Mouse (Mus musculus): ENCODE measurements around the gene Nck2.

Nck2 gene

DNA sequence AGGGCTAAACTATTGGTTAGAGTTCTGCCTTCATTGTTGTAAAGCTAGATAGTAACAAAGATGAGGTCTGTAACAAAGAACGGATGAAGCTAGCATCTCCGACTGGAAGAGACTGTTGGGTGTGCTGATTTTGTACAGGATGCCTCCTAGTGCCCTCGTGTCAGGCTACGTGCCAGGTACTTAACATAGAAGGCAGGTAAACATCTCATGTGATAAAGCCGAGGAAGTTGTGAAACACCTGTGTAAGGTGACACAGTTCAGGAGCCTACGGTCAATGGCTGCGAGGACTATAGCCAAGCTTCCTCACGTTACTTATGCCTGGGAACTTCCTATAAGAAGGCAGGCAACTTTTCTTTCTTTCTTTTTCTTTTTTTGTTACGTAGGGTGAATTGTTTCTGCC lies at the start of gene Nck2:
Gene Nck2 (plus strand): TSS at position 49 of the 400 bp plus-strand sequence.
- DNase-seq (ENCODE audit: low spot score): no peak

DNA sequence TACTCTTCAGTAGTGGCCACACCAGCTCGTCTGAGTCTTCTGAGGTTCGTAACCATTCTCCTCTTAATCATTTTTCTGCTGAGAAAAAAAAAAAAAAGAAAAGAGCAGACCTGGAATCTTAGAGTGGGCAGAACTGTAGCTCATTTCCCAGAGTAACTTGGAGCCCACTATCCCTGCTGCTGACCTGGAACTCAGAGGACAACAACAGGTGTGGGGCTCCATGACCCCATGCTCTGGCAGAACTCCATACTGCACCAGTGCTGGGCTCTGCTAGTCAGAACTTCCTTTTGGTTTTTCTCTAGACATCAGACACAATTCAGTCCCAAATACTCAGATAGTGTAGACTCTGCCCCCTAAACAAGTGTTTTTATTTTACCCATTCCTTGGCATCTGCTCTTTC lies 49.3 kb upstream of the Nck2 start:
- DNase-seq (ENCODE audit: low spot score): no peak

DNA sequence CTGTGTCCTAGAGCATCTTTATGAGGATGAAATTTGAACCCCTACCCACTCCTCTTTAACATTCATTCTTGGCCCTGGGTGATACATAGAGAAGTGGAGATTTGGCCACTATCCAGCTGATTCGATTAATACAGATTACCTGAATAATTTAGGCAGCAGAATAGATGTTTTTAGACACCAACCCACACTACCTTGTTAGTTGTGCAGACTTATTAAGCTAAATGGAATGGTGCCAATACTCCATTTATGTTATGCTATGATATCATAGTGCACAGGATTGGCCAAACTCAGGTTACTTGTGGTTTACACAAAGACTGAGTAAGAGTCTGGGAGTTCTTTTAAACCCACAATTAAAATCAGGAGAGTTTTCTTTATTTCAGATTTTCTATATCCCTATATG lies 48.6 kb upstream of the Nck2 start:
- DNase-seq (ENCODE audit: low spot score): no peak

DNA sequence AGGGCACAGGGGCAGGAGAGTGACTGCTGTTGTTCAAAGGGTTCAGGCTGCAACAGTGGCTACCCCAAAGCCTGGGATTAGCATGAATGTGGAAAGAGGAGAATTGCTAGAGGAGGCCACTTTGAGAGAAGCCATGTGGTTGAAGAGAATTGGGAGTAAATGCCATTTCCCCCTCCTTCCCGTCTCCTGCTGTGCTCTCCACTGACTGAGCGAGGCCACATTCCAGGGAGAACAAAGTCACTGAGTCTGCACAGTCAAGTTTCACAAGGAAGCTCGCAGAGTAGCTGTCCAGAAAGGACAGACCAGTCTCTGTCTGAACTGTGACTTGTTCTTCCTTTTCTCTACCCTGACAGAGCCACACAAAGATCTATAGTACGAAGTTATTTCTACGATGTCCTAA lies 47.9 kb upstream of the Nck2 start:
- no peak for DNase-seq (ENCODE audit: low spot score)

DNA sequence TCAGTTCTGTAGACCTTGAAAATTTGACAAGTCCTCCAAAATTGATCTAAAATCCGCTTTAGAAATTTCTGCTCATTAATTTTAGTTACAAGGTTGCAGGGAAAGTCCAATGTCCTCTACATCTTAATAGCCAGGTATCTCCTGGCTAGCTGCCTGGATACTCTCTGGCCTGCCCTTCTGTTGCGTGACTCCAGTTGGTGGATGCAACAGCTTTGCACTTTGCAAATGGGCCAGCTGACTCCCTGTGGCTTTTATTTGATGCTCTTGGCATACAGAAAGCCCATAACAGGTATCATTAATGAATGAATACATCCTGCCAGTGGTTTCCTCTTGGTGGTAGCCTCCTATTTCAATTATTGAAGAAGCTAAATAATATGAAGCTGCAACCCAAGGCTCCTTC lies 47.3 kb upstream of the Nck2 start:
- no peak for DNase-seq (ENCODE audit: low spot score)

DNA sequence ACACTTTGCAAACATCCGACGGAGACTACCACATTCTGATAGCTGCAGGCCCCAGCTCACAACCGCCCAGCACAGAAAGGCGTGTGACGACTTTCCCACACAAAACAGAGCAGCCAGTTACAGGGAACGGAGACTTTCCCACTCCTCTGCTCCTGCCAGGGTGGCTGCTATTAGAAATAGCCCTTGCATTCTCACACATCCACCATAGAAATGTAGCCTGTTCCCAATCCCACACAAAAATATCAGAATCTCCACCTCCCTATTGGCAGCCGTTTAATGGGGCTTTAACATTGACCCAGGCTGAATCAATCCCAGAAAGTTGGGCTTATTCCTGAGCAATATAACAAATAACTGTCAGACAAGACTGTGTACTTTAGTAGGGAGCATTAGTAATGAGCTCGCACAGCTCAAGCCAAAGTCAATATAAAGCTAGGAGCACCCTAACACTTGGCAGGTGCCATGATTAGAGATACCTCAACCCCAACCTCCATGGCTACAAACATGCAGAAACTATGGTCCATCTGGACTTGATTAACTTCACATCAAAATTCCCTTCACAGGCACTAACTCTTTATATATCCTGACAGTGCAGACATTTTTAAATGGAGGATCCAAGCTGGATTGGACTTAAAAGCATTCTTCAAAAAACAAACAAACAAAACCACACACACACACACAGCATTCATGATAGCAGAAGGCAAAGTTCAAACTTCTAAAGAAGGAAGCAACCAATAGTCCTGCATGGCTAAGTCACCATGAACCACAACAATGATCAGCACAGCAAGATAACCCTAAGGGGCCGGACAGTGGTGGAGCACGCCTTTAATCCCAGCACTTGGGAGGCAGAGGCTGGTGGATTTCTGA lies 45.4 kb upstream of the Nck2 start:
- no peak for DNase-seq (ENCODE audit: low spot score)

DNA sequence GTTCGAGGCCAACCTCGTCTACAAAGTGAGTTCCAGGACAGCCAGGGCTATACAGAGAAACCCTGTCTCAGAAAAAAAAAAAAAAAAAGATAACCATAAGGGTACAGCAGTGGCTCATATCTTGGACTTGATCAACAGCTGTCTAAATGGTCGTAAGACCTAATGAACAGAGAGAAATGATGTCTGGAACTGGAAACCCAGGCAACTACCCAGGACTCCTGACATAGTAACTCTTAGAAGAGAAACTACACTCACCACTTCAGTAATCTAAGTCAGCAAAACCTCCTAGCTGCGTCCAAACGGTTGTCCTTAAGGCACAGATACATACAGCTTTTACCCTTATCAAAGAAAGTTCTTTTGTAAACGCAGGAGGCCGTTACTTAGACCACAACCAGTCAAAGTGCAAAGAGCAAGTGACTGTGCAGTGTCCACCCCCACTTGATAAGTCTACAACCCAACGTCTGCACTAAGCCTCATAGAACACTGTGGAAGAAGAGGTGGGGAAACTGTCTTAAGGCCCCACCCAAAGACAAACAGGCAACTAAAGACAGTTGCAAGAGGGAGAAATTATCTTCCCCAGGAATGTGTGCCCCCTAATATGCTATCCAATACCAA lies 44.7 kb upstream of the Nck2 start:
- DNase-seq (ENCODE audit: low spot score): no peak

DNA sequence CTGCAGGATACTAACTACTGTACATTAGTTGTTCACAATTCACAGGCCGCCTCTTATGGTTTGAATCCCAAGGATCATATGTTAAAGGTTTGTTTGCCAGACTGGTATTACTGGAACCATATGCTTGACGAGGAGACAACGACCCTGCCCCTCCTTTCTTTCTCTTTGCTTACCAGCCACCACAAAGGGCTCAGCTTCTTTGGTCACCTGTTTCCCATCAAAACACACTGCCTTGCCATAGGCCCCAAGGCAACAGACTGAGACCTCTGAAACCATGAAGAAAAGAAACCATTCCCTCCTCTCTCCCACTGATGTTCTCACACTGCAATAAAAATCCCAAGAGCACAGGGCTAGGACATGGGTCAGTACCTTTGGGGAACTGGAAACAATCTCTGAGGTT lies 43.7 kb upstream of the Nck2 start:
- no peak for DNase-seq (ENCODE audit: low spot score)

DNA sequence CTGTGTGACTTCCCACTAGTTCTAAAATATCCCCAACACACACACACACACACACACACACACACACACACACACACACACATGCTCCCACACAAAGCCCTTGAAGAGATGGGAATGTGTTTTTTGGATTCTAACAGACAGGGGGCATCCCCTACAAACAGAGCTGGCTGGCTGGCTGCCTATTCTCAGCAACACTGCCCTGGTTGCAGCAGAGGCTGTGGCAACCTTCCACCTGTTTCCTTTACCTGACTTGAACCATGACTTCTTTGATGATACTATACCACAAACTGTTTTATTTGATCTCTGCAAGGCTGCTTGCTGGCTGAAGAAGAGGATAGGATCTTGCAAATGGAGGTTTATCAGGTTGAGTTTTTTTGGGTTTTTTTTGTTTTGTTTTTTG lies 41.0 kb upstream of the Nck2 start:
- DNase-seq (ENCODE audit: low spot score): no peak

DNA sequence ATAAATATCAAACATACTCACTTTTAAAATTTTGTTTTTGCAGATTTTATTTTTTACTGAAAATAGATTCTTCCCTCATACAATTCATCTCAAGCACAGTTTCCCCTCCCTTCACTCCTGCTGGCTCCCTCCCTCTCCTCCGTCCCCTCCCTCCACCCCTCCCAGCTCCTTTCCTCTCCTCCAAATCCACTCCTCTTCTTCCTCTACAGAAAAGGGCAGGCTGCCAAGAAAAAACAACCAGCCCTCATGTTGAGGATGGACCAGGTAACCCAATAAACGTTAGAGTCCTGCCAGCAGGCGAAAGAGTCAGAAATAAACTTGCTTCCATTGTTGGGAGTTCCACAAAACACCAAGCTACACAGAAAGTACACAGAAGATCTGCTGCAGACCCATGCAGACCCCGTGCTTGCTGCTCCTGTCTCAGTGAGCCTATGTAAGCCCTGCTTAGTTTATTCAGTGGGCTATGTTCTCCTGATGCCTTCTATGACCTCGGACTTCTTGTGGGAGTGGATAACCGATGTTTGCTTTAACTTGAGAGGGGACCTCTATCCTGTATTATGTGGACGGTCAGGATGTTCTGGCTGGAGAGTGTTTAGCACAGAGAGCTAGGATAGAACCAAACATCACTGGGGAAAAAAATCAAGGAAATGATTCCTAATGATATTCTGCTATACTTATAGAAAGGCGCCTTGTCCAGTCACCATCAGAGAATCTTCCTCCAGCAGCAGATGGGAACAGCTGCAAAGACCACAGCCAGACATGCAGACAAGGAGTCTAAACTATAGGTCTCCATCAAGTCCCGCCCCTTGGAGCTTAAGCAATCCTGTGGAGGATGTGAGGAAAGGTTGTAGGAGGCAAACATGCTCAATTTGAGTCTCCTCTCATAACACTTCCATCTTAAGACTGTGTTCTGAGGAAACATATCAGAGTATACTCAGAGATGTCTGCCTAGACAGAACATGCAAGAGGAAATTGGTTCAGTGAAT lies 39.4 kb upstream of the Nck2 start:
- no peak for DNase-seq (ENCODE audit: low spot score)

DNA sequence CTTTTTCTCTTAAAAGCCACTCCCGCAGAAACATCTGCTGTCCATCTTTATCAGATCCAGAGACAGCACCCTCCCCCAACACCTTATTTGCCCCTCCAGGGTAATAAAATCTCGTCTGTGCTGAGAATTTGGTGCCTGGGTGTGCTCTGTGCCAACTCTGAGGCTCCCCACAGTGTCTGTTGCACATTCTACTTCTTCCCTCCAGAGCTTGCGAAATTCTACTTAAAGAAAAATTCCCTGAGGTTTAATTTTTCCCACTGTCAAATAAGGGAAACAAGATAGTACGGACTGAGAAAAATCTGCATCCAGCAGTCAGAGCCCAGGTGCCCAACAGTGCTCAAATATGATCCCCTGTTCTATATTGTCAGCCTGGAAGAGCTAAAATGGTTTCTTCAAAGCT lies 35.4 kb upstream of the Nck2 start:
- no peak for DNase-seq (ENCODE audit: low spot score)

DNA sequence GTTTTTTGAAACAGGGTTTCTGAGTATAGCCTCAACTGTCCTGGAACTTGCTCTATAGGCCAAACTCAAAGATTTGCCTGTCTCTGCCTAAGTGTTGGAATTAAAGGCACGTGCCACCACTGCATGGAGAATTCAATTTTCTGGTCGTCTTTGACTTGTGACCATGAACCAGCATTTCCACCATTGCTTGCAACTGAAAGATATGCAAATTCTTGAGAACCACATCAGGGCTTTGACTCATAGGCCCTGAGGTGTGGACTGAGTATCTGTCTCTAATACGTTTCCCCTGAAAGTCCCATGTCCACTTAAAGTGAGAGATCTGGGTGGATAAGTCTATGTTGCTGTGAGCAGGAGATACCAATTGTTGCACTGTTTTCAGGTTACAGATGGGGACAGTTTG lies 31.6 kb upstream of the Nck2 start:
- DNase-seq (ENCODE audit: low spot score): no peak

DNA sequence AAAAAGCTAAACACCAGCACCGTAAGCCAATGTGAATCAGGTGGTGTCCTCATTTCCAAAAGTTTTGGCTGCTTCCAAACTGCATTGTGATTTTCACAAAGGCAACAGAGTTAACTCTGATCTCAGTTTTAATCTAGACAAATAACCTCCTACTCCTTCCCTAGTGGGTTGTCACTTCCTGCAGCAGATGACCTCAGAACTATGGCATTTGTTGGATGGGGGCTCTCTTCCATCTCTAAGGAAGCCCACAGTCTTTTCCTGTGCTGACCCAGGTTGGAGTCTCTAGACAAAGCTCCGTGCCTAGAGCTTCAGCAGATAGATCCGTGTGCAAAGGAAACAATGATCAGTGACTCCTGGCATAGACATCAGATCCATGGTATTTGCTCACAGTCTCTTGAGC lies 31.1 kb upstream of the Nck2 start:
- DNase-seq (ENCODE audit: low spot score): no peak

DNA sequence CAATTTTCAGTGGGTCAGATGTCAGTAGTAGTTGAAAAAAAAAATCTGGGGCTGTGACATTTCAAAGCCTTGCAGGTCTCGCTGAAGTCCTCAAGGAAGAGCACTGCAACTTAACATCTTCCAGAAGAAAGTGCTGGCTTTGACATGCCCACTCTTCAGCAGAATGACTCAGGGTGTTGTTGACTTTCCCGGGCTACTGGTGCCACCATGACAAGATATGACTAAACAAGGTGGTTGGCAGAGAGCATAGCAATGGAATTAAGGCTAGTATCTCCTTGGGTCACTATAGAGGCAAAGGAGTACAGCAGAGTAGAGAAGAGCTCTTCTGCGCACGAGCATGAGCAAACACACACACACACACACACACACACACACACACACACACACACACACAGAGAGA lies 30.6 kb upstream of the Nck2 start:
- no peak for DNase-seq (ENCODE audit: low spot score)

DNA sequence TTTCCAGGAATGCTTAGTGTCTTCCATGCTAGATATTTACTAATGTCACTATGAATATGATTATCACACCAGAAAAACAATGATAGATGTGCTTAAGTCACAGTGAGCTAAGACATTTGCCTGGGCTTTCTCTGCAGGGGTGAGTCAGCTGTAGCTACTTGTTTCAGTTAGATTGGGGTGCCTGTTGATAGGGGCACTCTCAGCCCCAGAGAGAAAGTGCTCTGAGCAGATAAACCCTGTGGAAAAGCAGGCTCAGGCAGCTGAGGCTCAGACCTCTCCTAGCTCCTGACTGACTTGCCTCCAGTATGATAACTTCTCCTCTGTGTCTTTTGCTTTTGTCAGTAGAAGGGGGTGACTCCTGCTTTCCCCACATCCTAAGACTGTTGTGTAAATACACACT lies 30.2 kb upstream of the Nck2 start:
- DNase-seq (ENCODE audit: low spot score): no peak

DNA sequence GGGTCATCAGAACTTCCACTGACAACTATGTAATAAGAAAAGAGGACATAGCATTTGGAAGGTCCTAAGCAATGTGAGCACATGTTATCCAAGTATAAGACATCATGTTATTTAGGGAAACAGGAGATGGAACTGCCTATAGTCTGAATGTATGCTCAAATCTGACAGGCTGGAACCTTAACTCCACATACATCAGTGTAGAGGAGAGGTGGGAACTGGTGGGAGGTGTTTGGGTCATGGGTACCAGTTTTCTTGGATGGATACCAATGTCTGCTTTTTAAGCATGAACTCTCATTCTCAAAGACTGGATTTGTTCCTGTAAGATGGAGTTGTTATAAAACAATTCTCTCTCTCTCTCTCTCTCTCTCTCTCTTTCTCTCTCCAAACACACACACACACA lies 29.4 kb upstream of the Nck2 start:
- no peak for DNase-seq (ENCODE audit: low spot score)

DNA sequence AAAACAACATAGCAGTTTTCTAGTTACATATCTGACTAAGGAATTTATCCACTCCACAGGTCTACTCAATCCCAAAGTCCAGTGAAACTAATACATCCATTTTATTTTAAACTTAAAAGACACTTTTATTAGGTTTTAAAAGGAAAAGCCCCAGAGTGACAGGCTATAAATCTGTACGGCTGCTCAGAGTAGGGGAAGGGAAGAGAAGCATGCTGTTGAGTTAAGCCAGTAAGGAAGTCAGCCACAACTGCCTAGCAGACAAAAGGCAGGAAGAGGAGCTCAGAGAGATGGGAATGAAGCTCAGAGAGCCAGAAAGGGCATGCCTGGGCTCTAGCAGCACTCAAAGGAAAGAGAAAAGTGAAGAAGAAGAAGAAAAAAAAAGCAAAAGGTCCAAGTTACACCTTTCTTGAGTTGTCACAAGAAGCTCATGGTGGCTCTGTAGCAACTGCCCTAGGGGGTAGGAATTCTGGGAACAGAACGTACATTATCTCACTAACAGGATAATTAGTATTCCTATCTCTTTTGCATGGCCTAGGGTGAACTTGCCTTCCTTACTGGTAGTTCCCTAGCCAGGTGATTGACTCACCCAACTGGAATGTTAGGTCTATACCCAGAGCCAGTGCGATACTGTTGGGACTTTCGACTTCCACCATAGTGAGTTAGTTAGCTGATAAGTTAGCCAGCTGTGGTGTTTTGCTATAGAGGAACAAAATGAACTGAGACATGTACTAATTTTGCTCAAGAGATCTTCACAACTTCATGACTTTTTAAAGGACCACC lies 21.2 kb upstream of the Nck2 start:
- no peak for DNase-seq (ENCODE audit: low spot score)

DNA sequence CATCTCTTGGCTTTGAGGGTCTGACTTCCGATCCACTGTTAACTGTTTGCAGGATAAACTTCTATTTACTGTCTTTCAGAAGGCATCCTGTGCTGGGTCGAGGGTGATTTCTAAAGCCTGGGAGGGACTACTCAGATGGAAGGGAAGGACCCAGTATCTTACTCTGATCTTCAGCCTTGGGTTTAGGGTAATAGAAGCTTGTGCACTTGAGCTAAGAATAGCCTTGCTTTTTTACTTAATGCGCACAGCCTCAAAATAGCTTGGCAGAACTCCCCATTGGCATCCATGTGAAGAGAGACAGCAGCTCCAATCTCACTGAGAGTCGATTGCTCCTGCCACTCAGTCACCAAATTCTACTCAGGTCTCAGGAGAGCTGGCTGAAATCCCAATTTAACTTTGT lies 17.9 kb upstream of the Nck2 start:
- no peak for DNase-seq (ENCODE audit: low spot score)

DNA sequence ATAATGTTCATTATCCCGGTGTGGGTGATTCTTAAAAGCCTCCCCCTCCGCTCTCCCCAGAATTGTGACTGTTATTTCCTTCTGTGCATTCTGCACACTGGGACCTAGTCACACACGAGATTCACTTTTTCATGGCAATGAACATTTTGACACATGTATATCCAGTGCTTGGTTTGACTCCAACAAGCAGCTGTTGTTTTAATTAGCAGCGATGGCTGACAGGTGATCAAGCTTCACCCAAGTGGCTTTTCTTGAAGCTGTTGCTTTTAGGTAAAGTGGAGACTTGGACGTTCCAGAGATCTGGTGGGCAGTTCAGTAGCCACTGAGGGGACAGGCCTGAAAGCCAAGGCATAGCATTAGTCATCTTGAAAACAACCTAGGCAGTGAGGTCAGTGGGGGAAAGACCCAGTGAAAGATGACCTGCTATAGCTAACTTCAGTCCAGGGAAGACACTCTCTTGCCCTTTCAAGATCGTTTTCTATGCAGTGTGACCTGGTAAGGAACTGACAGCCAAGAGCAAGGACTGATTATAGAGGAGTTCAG lies 17.3 kb upstream of the Nck2 start:
- DNase-seq (ENCODE audit: low spot score): no peak

DNA sequence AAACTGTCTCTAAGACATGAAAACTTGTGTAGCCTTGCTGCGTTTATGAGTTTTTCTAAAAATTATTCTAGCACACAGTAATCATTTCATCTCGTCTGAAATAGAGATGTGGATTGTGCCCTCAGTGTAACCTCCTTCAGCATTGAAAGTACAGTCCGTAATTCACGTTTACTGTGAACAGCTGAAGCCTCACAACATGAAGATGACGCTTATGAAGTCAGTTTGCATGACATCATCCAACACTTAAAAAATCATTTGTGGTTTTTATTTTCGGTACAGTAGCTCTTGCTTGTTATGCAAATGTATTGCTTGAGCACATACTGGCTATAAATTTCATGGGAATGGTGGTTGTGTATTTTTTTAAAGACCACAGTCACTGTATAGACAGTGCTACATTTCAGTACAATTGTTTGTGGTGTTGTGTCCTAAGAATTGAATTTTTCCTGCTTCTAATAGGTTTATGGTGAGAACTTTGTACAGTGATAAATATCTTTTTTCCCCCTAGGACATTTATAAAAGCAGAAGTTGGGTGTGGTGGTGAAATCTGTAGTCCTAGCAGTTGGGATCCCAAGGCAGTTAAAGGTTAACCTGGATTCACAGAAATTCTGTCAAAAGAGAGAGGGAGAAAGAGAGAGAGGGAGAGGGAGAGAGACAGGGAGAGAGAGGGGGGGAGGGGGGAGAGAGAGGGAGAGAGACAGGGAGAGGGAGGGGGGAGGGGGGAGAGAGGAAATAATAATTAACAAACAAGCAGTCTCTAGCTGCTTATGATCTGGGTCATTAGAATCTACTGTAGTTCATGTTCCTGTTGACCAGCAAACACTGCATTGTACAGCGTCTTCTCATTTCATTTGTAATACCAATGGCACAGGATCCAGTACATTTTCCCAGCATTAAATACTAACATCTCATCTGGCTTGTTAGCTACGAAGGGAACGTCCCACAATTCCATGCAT lies 14.2 kb upstream of the Nck2 start:
- no peak for DNase-seq (ENCODE audit: low spot score)

Data from urinary bladder, postnatal 25 days (tissue).